Mouse (Mus musculus): ENCODE data around the gene AW209491.

Gene AW209491

DNA sequence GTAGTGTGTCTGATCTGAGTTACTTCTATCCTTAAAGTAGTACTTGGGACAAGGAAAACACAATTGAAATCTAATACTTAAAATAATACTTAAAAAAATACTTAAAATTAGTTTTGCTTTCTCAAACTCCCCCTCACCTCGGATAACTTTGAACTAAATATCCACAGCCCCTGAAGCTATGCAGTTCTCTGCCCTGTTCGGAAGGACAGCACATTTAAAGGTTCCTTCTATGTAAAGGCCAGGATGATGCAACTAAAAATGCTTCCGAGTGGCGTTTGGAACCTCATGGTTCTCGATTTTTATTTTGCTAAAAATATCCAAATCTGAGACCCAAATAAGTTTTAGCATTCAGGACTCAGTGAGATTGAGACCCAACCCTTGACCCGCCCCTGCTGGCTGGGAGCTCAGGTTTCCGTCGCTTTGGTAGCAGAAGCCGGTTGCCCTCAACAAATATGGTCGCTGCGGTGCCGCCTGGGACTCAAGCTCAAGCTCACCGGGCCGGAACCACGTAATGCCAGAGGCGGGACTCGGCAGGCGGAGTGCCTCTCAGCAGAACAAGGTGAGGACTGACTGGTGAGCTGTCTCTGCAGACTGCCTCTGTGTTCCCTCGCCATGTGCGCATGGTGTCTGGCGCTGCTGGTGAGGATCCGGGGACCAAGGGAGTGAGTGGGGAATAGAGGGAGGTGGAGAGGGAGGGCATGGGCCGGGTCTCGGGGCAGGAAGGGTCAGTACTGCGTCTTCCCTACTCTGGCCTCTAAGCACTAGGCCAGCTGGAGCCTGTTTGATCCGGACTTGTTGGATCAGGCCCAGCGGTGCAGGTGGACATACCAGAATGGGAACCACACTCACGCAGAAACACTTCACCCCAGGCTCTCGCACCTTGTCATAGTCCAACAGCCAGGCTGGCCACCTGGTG, at the start of gene AW209491:
AW209491 (plus strand) TSS at position 429 of the 916 bp plus-strand sequence.
- peak; percentile 96 for DNase-seq

DNA sequence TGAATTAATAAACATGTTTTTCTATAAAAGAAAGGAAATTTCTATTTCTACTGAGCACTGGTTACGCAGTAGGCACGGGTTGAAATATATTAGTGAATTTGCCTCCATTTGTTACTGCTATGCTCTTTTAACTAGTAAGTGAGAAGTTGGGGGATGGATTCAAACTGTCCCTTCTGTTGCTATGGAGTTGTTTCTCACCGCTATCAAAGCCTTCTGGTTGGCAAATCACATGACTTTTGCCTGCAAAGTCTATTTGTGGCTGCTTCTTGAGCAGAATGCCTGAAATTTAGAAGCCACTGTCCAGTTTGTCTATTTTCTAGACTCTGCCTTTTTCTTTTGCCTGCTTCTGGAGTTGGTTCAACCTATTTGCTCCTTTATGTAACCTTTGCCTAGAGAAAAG, 49.6 kb upstream of the AW209491 start:
- no peak for DNase-seq

DNA sequence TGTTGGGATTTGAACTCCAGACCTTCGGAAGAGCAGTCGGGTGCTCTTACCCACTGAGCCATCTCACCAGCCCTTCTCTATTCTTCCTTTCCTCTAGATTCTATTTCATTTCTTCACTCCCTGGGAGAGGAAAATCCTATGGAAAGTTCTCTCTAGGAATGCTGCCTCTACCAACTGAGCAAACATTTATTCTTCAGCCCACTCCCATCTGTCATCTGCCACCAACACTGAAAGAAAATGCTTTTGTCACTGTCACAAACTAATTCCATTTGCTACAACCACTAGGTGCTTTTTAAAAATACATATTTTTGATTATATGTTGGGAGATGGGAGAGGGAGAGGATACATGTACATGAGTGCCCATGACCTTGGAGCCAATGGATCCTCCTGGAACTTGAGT, 27.2 kb upstream of the AW209491 start:
- no peak for DNase-seq

DNA sequence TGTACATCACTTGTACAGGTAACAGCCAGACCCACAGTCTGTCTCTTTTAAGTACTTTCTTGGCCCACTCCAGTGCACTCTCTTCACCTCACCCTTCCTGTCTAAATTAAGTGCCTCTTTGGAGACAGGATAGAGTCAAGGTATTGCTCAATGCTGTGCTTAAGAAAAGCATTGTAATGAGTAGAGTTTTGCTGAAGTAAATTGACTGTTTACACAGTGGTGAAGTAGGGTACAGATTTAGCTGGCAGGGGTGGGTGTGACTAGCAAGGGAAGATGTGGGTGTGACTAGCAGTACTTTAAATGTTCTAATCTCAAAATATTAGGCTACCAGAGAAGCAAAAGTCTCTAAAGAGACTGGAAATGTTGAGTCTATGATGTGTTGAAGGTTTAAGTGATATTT, 22.3 kb upstream of the AW209491 start:
- no peak for DNase-seq

DNA sequence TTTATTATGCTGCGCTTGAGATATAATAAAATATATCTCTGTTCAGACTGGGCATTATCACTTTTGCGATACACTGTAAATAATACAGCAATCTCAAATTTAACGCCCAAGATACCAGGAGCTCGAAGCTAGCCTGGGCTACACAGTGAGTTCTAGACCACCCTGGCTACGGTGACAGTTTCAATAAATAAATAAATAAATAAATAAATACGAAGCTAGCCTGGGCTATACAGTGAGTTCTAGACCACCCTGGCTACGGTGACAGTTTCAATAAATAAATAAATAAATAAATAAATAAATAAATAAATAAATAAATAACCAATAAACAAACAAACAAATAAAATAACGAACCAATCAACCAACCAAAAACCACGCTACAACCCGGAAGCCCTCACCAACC, 17.5 kb upstream of the AW209491 start:
- DNase-seq = no peak

DNA sequence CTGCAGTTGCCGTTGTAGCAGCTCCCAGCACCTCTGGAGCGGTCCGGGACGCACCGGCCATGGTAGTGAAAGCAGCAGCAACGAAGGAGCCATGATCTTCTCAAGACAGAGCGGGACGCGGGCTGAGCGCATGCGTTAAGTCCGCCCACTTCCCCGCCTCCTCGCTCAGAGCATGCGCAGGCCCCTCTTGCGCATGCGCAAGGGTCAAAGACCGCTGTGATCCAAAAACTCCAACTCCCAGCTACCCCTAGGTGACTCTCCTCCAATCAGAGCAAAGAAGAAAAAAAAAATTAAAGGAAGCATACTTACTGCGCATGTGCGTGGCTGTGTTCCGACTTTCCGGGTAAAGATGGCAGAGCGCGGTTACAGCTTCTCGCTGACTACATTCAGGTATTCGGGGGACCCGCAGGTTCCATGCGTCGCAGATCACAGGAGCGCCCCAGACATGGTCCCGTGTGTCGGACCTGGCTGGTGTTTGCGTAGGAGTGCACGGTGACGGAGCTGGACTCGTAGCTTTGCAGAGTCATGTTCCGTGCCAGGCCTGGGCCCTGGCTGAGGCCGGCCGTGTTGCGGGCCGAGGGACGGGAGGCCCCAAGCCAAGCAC, 16.9 kb upstream of the AW209491 start, which contains the start of the genes Mrpl32 and Psma2:
Mrpl32 (minus strand) TSS at position 240 of the 604 bp plus-strand sequence.
Psma2 (plus strand) TSS at position 315 of the 604 bp plus-strand sequence.
- DNase-seq = peak; percentile 98

DNA sequence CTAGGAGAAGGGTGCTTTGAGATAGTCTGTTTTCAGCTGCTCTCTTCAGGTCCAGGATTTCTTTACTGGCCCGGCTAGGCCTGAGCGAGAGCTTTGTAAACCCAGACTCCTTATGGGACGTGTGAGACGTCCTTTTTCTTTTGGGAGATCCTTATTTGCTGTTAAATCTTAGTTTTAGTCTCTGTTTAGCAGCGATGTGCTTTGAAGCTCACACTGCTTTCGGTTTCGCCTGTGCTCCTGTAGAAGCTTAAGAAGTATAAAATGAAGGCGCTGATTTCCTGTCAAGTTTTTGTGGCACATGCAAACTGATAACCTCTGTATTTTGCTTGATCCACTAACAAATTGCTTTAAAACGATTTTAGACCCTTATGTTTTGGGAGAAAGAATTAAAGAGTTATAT, 16.4 kb upstream of the AW209491 start:
- no peak for DNase-seq

DNA sequence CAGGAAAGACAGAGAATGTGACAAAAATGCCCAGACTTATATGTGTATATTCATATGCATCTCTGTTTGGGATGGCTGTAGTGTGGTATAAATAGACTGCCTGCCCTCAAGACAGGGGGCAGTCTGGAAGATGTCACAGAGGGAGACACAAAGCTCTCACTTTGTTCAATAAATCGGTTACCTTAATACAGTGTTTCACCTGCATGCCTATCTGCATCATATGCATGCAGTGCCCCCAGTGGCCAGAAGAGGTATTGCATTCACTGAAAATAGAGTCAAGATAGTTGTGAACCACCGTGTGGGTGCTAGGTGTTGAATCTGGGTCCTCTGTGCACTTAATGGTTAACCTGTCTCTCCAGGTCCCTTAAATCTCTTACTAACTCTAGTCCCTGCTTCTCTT, 11.2 kb upstream of the AW209491 start:
- DNase-seq = peak; percentile 71

DNA sequence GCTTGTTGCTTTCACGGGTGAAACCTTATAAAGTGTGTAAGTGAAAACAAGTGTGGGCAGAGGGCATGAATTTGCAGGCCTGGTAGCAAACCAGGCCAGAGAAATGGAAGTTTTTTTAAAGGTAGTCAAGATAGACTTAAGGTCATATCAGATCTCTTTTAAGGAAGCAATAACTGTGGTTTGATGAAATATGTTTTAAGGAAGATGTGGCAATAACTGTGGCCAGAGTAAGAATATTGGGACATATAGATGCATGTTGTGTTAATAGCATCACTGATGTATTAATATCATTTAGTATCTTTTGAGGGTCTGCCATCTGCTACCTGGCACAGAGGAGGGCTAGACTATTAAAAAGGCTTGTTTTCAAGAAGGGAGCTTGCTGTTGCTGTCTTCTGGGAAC, 10.0 kb downstream of the AW209491 start:
- no peak for DNase-seq

DNA sequence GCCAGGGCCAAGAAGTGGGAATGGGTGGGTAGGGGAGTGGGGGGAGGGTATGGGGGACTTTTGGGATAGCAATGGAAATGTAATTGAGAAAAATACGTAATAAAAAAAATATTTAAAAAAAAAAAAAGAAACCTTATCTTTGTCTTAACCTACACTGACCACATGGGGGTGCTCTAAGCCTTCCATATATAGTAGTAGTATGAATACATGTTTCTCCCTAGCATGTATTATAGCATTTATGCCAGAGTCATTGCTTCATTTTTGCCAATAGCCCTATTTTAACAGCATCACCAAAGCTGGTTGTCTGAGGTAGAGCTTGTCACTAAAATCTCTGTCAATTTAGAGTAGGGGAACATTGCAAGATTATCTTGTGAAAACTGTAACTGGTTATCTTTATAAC, 19.3 kb downstream of the AW209491 start:
- peak; percentile 32 for DNase-seq

DNA sequence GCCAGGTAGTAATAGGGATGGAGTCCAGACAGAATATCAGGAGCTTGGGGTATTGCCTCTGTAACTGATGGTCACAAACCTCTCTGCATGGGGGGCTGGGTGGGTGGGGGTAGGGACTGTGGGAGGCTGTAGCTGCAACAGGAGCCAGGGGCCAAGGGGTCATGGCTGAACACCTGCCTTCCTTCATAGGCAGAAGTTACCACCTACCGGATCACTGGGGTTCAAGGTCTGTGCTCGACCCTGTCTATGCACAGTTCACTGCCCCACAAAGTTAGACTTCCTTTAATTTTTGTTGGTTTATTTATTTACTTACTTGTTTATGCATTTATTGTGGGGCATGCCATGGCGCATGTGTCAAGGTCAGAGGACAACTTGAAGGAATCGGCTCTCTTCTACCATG, 37.2 kb downstream of the AW209491 start:
- DNase-seq = no peak

DNA sequence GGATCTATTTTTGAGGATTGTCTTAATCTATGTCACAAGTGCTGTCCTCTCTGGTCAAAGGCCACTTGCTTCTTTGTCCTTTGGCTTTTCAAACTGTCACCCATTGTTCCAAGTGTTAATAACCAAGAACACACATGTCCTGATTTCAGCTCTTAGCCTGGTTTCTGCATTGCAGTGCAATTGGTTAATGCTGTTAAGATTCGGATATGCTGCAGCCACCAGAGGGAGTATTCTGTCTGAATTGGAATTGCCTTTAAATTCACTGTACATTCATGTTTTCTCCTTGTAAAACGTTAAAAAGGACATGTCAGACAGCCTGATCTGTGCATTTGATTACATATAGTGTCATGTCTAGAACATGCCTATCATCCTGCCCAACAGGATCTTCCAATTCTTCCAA, 40.4 kb downstream of the AW209491 start:
- peak; percentile 28 for DNase-seq
